Mouse (Mus musculus): Measurements from ENCODE around the gene Olfr126. TPM values are rescaled to one million over a fixed set of nuclear protein-coding genes. Genes with fewer than 3 reads are reported as not detected.

Olfr126 gene
- polyA plus RNA-seq (2012; ENCODE audit: low replicate concordance) = not detected in 2 replicates

GRCm38 (mm10) chr17:37847183-37847582 lies at the start of gene Olfr126:
TSS of gene Olfr126 (plus strand) at chr17:37847483.

GRCm38 (mm10) chr17:37799588-37799987 lies 47.7 kb upstream of the Olfr126 start, which contains the start of gene Olfr124:
TSS of gene Olfr124 (plus strand) at chr17:37799888.

GRCm38 (mm10) chr17:37832649-37833048 lies 14.6 kb upstream of the Olfr126 start, which contains the start of gene Olfr125:
TSS of gene Olfr125 (plus strand) at chr17:37832949.

GRCm38 (mm10) chr17:37900137-37900536 lies 52.9 kb downstream of the Olfr126 start, which contains the start of gene Olfr127:
TSS of gene Olfr127 (plus strand) at chr17:37900437.

Other genes starting within 250 kb of the Olfr126 start
- not detected in 2 replicates for gene Olfr115, start 220.4 kb upstream of the Olfr126 start, polyA plus RNA-seq (2012; ENCODE audit: low replicate concordance)
- not detected in 2 replicates for gene Olfr116, start 220.3 kb upstream of the Olfr126 start, polyA plus RNA-seq (2012; ENCODE audit: low replicate concordance)
- not detected in 2 replicates for gene Olfr117, start 183.7 kb upstream of the Olfr126 start, polyA plus RNA-seq (2012; ENCODE audit: low replicate concordance)
- 0.19 TPM in 1 of 2 replicates, not detected in the other for gene Olfr118, start 180.5 kb upstream of the Olfr126 start, polyA plus RNA-seq (2012; ENCODE audit: low replicate concordance)
- not detected in 2 replicates for gene Olfr119, start 150.9 kb upstream of the Olfr126 start, polyA plus RNA-seq (2012; ENCODE audit: low replicate concordance)
- gene Olfr120, start 125.7 kb upstream of the Olfr126 start, polyA plus RNA-seq (2012; ENCODE audit: low replicate concordance) = not detected in 2 replicates
- gene Olfr121, start 98.6 kb upstream of the Olfr126 start, polyA plus RNA-seq (2012; ENCODE audit: low replicate concordance) = not detected in 2 replicates
- not detected in 2 replicates for gene Olfr122, start 78.9 kb upstream of the Olfr126 start, polyA plus RNA-seq (2012; ENCODE audit: low replicate concordance)
- gene Olfr123, start 54.0 kb upstream of the Olfr126 start, polyA plus RNA-seq (2012; ENCODE audit: low replicate concordance) = not detected in 2 replicates
- not detected in 2 replicates for gene Olfr124, start 47.6 kb upstream of the Olfr126 start, polyA plus RNA-seq (2012; ENCODE audit: low replicate concordance)
- not detected in 2 replicates for gene Olfr125, start 14.5 kb upstream of the Olfr126 start, polyA plus RNA-seq (2012; ENCODE audit: low replicate concordance)
- gene Olfr127, start 53.0 kb downstream of the Olfr126 start, polyA plus RNA-seq (2012; ENCODE audit: low replicate concordance) = not detected in 2 replicates
- gene Olfr128, start 73.1 kb downstream of the Olfr126 start, polyA plus RNA-seq (2012; ENCODE audit: low replicate concordance) = not detected in 2 replicates
- not detected in 2 replicates for gene Olfr761, start 105.6 kb downstream of the Olfr126 start, polyA plus RNA-seq (2012; ENCODE audit: low replicate concordance)
- gene Olfr129, start 212.6 kb downstream of the Olfr126 start, polyA plus RNA-seq (2012; ENCODE audit: low replicate concordance) = not detected in 2 replicates
- gene Olfr130, start 216.4 kb downstream of the Olfr126 start, polyA plus RNA-seq (2012; ENCODE audit: low replicate concordance) = not detected in 2 replicates
- not detected in 2 replicates for gene Olfr131, start 241.2 kb downstream of the Olfr126 start, polyA plus RNA-seq (2012; ENCODE audit: low replicate concordance)